Mouse (Mus musculus): ENCODE results near the gene 2010111I01Rik. TPM values are rescaled to one million over a fixed set of nuclear protein-coding genes. Genes with fewer than 3 reads are reported as not detected.

2010111I01Rik gene
- polyA plus RNA-seq, 1 experiment: 123 TPM

- Histone ChIP-seq H3K27ac (ENCODE audit: insufficient read depth, low read depth, low read length) (no peak overlapping the region), H3K4me3 (ENCODE audit: insufficient read depth, low read length) (no peak overlapping the region), H3K4me1 (ENCODE audit: control insufficient read depth, insufficient read depth, low read length) (peaks cover 30% of the 10 kb centered on the region)
- TF ChIP-seq CTCF (IDR thresholded peaks at IDR 0.05; ENCODE audit: low read depth, low read length) (no peak), POLR2A (IDR thresholded peaks at IDR 0.05; ENCODE audit: borderline replicate concordance, low read depth, low read length) (no peak)
Observed at GRCm38 (mm10) chr13:63281206-63281605, 316.5 kb downstream of the 2010111I01Rik start.

DNA sequence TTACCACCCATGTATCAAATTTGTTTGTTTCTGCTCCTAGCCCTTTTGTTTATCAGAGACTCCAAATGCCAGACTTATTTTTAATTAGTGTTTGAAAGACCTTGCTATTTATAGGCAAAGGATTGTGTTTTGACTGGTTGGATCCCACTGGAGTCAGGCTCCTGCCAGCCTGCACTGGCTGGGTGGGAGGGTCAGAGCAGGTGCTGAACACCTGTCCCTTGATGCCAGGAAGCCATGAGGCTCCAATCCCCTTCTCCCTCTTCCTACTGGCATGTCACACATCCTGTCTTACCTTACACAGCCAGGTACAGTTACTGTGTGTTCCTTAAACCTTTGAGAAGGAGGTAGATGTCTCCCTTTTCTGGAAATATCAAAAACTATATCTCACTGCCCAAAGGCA is 318.5 kb downstream of the 2010111I01Rik start:
- no peak overlapping the region for H3K27ac ChIP-seq (ENCODE audit: insufficient read depth, low read depth, low read length)
- no peak overlapping the region for H3K4me3 ChIP-seq (ENCODE audit: insufficient read depth, low read length)
- H3K4me1 ChIP-seq (ENCODE audit: control insufficient read depth, insufficient read depth, low read length): peaks cover 17% of the 10 kb centered on the region
- no peak for TF ChIP-seq CTCF (IDR thresholded peaks at IDR 0.05; ENCODE audit: low read depth, low read length)
- no peak for TF ChIP-seq POLR2A (IDR thresholded peaks at IDR 0.05; ENCODE audit: borderline replicate concordance, low read depth, low read length)

DNA sequence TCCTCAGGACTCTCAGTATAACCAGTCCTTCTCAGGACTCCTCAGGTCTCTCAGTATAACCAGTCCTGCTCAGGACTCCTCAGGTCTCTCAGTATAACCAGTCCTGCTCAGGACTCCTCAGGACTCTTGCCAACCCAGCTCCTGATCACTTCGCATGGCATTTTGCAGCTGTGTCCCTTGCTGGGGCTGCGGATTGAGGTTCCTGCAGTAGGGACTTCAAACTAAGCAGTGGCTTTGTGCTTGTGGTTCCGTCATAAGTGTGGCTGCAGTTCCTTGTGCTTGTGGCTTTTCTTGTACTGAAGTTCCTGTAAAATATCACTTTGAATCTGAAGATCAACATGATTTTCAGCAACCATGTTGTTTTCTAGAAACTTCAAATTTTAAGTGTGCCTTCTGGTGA is 320.1 kb downstream of the 2010111I01Rik start:
- no peak for TF ChIP-seq POLR2A (IDR thresholded peaks at IDR 0.05; ENCODE audit: borderline replicate concordance, low read depth, low read length)
- no peak for TF ChIP-seq CTCF (IDR thresholded peaks at IDR 0.05; ENCODE audit: low read depth, low read length)
- H3K4me1 ChIP-seq (ENCODE audit: control insufficient read depth, insufficient read depth, low read length): peaks cover 9% of the 10 kb centered on the region
- no peak overlapping the region for H3K27ac ChIP-seq (ENCODE audit: insufficient read depth, low read depth, low read length)
- H3K4me3 ChIP-seq (ENCODE audit: insufficient read depth, low read length): no peak overlapping the region

- TF ChIP-seq CTCF (IDR thresholded peaks at IDR 0.05; ENCODE audit: low read depth, low read length) (no peak), POLR2A (IDR thresholded peaks at IDR 0.05; ENCODE audit: borderline replicate concordance, low read depth, low read length) (no peak)
- Histone ChIP-seq H3K4me3 (ENCODE audit: insufficient read depth, low read length) (no peak overlapping the region), H3K4me1 (ENCODE audit: control insufficient read depth, insufficient read depth, low read length) (no peaks in the 10 kb centered on the region), H3K27ac (ENCODE audit: insufficient read depth, low read depth, low read length) (no peak overlapping the region)
Observed at GRCm38 (mm10) chr13:63286483-63287102, 321.9 kb downstream of the 2010111I01Rik start.

GRCm38 (mm10) chr13:63289152-63289551 is 324.5 kb downstream of the 2010111I01Rik start:
- TF ChIP-seq CTCF (IDR thresholded peaks at IDR 0.05; ENCODE audit: low read depth, low read length) (no peak), POLR2A (IDR thresholded peaks at IDR 0.05; ENCODE audit: borderline replicate concordance, low read depth, low read length) (no peak)
- Histone ChIP-seq H3K4me1 (ENCODE audit: control insufficient read depth, insufficient read depth, low read length) (no peaks in the 10 kb centered on the region), H3K27ac (ENCODE audit: insufficient read depth, low read depth, low read length) (no peak overlapping the region), H3K4me3 (ENCODE audit: insufficient read depth, low read length) (no peak overlapping the region)

GRCm38 (mm10) chr13:63289687-63290086 is 325.0 kb downstream of the 2010111I01Rik start:
- no peaks in the 10 kb centered on the region for H3K4me1 ChIP-seq (ENCODE audit: control insufficient read depth, insufficient read depth, low read length)
- no peak overlapping the region for H3K27ac ChIP-seq (ENCODE audit: insufficient read depth, low read depth, low read length)
- no peak overlapping the region for H3K4me3 ChIP-seq (ENCODE audit: insufficient read depth, low read length)
- TF ChIP-seq POLR2A (IDR thresholded peaks at IDR 0.05; ENCODE audit: borderline replicate concordance, low read depth, low read length) (no peak), CTCF (IDR thresholded peaks at IDR 0.05; ENCODE audit: low read depth, low read length) (no peak)

- Histone ChIP-seq H3K27ac (ENCODE audit: insufficient read depth, low read depth, low read length) (no peak overlapping the region), H3K4me1 (ENCODE audit: control insufficient read depth, insufficient read depth, low read length) (no peaks in the 10 kb centered on the region), H3K4me3 (ENCODE audit: insufficient read depth, low read length) (no peak overlapping the region)
- TF ChIP-seq POLR2A (IDR thresholded peaks at IDR 0.05; ENCODE audit: borderline replicate concordance, low read depth, low read length) (no peak), CTCF (IDR thresholded peaks at IDR 0.05; ENCODE audit: low read depth, low read length) (no peak)
Observed at GRCm38 (mm10) chr13:63290126-63290525, 325.4 kb downstream of the 2010111I01Rik start.

- H3K4me1 ChIP-seq (ENCODE audit: control insufficient read depth, insufficient read depth, low read length): no peaks in the 10 kb centered on the region
- H3K4me3 ChIP-seq (ENCODE audit: insufficient read depth, low read length): no peak overlapping the region
- no peak for TF ChIP-seq POLR2A (IDR thresholded peaks at IDR 0.05; ENCODE audit: borderline replicate concordance, low read depth, low read length)
- TF ChIP-seq CTCF (IDR thresholded peaks at IDR 0.05; ENCODE audit: low read depth, low read length): no peak
- no peak overlapping the region for H3K27ac ChIP-seq (ENCODE audit: insufficient read depth, low read depth, low read length)
Observed at GRCm38 (mm10) chr13:63291016-63291415, 326.3 kb downstream of the 2010111I01Rik start.

GRCm38 (mm10) chr13:63293647-63294046 is 329.0 kb downstream of the 2010111I01Rik start:
- Histone ChIP-seq H3K4me3 (ENCODE audit: insufficient read depth, low read length) (no peak overlapping the region), H3K27ac (ENCODE audit: insufficient read depth, low read depth, low read length) (no peak overlapping the region), H3K4me1 (ENCODE audit: control insufficient read depth, insufficient read depth, low read length) (no peaks in the 10 kb centered on the region)
- TF ChIP-seq CTCF (IDR thresholded peaks at IDR 0.05; ENCODE audit: low read depth, low read length) (no peak), POLR2A (IDR thresholded peaks at IDR 0.05; ENCODE audit: borderline replicate concordance, low read depth, low read length) (no peak)

DNA sequence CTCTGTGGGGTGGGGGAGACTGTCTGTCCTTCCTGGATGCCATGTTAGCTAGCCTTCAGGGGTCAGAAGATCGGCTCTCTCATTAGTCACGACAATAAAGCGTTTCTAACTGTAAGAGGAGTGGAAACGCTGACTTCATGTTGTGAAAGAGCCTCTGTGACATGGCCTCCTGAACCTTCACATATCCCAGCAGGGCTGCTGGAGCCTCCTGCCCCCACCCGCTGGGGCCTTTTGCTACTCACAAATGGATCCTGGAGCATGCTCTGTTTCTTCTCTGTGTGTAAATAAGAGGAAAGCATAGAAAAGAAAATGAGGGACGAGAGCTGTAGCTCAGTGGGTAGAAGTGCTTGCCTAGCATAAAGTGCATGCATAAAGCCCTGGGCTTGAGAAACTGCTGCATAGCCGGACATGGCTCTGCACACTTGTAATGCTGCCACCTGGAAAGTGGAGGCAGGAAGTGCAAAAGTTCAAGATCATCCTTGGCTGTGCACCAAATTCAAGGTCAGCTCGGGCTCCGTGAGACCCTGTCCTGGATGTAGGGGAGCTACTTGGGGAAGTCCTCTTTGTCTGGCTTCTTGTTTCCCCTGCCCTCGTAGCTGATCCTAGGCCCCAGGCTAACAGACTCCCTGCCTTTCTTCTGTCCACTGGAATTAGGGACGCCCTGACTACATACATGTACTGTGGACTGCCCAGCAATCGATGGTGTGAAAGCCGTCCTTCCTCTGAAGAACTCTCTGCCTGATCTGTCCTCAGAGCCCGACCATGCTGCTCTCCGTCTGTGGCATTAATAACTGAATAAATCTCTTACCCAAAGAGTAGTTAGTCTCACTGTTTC is 329.9 kb downstream of the 2010111I01Rik start:
- Histone ChIP-seq H3K4me3 (ENCODE audit: insufficient read depth, low read length) (no peak overlapping the region), H3K4me1 (ENCODE audit: control insufficient read depth, insufficient read depth, low read length) (no peaks in the 10 kb centered on the region), H3K27ac (ENCODE audit: insufficient read depth, low read depth, low read length) (no peak overlapping the region)
- TF ChIP-seq CTCF (IDR thresholded peaks at IDR 0.05; ENCODE audit: low read depth, low read length): no peak
- no peak for TF ChIP-seq POLR2A (IDR thresholded peaks at IDR 0.05; ENCODE audit: borderline replicate concordance, low read depth, low read length)

Measured in bone marrow macrophage, adult 2 months (primary cell).